ENCODE assay signal across 8 mouse cellular contexts in genomic region chr7:132610468-132611318, GRCm38 (mm10). TPM values are rescaled to one million over a fixed set of nuclear protein-coding genes. Genes with fewer than 3 reads are reported as not detected.
DNase-seq lines count a peak whose midpoint lies in the region; ATAC-seq lines count a peak whose summit lies in the region.

TSS of gene Lhpp (plus strand) at chr7:132610638.

- H3K27ac ChIP-seq in heart, embryonic 13.5 days (replicated peaks): no peak within 1 kb of the TSS
- no peak within 1 kb of the TSS for H3K27ac ChIP-seq in liver, embryonic 12.5 days

- peak within 1 kb of the TSS; percentile 80 for H3K9ac ChIP-seq in heart, embryonic 13.5 days
- peak within 1 kb of the TSS; percentile 53 for H3K9ac ChIP-seq in liver, embryonic 12.5 days

- peaks cover 12% of the 10 kb centered on the region for H3K27me3 ChIP-seq in heart, embryonic 13.5 days (replicated peaks)
- H3K27me3 ChIP-seq in liver, embryonic 12.5 days (replicated peaks): peaks cover 21% of the 10 kb centered on the region
- H3K27me3 ChIP-seq in splenic B cell, adult 2 months (ENCODE audit: control insufficient read depth, insufficient read depth, low read length, poor library complexity, severe bottlenecking): no peaks in the 10 kb centered on the region

- ATAC-seq in heart, embryonic 13.5 days (ENCODE audit: extremely low read depth, insufficient number of reproducible peaks, low FRiP score, low TSS enrichment): peak; percentile 70
- ATAC-seq in liver, embryonic 12.5 days: peak; percentile 91

- DNase-seq in CD8-positive naive resting alpha-beta T cell, adult 2 months (ENCODE audit: low read depth in 2 of 2, low spot score in 2 of 2): peak; percentile 65 to 76
- peak; percentile 54 for DNase-seq in c-Kit-negative CD71-positive TER-119-positive erythroid progenitor cells, embryonic 14.5 days (ENCODE audit: low read depth, low spot score)
- DNase-seq in fibroblast of lung, adult 2 months (ENCODE audit: low read depth): peak; percentile 37
- DNase-seq in kidney, postnatal 10 days: peak; percentile 88
- peak; percentile 91 for DNase-seq in naive thymus-derived CD4-positive, alpha-beta T cell, adult 2 months (ENCODE audit: low read depth)
- peak; percentile 89 for DNase-seq in splenic B cell, adult 2 months (ENCODE audit: low read depth, low spot score)

- WGBS in heart, embryonic 13.5 days: 7% methylated on average over 44 of the region's 44 CpGs
- 7% methylated on average over 44 of the region's 44 CpGs for WGBS in liver, embryonic 12.5 days (ENCODE audit: insufficient replicate concordance)

- no peaks in the 10 kb centered on the region for H3K36me3 ChIP-seq in heart, embryonic 13.5 days
- H3K36me3 ChIP-seq in liver, embryonic 12.5 days: no peaks in the 10 kb centered on the region
- H3K36me3 ChIP-seq in splenic B cell, adult 2 months (ENCODE audit: control insufficient read depth, insufficient read depth, low read length, poor library complexity, severe bottlenecking): no peaks in the 10 kb centered on the region

- peak within 1 kb of the TSS; percentile 73 for H3K4me2 ChIP-seq in heart, embryonic 13.5 days
- H3K4me2 ChIP-seq in liver, embryonic 12.5 days: peak within 1 kb of the TSS; percentile 84

- peak within 1 kb of the TSS; percentile 65 for H3K4me3 ChIP-seq in heart, embryonic 13.5 days
- peak within 1 kb of the TSS; percentile 65 for H3K4me3 ChIP-seq in liver, embryonic 12.5 days

- peaks cover 12% of the 10 kb centered on the region for H3K4me1 ChIP-seq in heart, embryonic 13.5 days
- H3K4me1 ChIP-seq in liver, embryonic 12.5 days: peaks cover 40% of the 10 kb centered on the region

- H3K9me3 ChIP-seq in heart, embryonic 13.5 days: no peaks in the 10 kb centered on the region
- no peaks in the 10 kb centered on the region for H3K9me3 ChIP-seq in liver, embryonic 12.5 days (replicated peaks)

RNA-seq across cellular contexts. Expression of gene Lhpp, which starts in this region (rescaled TPM):
- polyA plus RNA-seq in heart, embryonic 13.5 days (2015; fragmentation: Nextera tagmentation; extraction: Ambion mirVana): 25.5 and 28.9 TPM in 2 replicates
- polyA plus RNA-seq in liver, embryonic 12.5 days (2016; fragmentation: Nextera tagmentation; extraction: Ambion mirVana): 8.9 and 9.2 TPM in 2 replicates

Comparison
In these comparisons a context has a peak if more than half of its experiments do, and no peak if none do; other contexts are left out.
1. DNase-seq: peak in every context shown above with its lines; median percentile 91 in naive thymus-derived CD4-positive, alpha-beta T cell, adult 2 months; 89 in splenic B cell, adult 2 months; 88 in kidney, postnatal 10 days; 70 in CD8-positive naive resting alpha-beta T cell, adult 2 months; 54 in c-Kit-negative CD71-positive TER-119-positive erythroid progenitor cells, embryonic 14.5 days; 37 in fibroblast of lung, adult 2 months.